Mouse (Mus musculus) spleen, adult 18-20 months (tissue): Measurements from ENCODE around the gene Camkk2.

Experiments
- DNase-seq, 2 experiments: peaks; one replicate each; pipeline ENCODE4 v3.0.0; 2022; ENCODE audit warnings: mixed read lengths in 2 of 2

The Camkk2 gene

GRCm38 (mm10) chr5:122695516-122695915 is 83.7 kb downstream of the Camkk2 start:
- DNase-seq: no peak

DNA sequence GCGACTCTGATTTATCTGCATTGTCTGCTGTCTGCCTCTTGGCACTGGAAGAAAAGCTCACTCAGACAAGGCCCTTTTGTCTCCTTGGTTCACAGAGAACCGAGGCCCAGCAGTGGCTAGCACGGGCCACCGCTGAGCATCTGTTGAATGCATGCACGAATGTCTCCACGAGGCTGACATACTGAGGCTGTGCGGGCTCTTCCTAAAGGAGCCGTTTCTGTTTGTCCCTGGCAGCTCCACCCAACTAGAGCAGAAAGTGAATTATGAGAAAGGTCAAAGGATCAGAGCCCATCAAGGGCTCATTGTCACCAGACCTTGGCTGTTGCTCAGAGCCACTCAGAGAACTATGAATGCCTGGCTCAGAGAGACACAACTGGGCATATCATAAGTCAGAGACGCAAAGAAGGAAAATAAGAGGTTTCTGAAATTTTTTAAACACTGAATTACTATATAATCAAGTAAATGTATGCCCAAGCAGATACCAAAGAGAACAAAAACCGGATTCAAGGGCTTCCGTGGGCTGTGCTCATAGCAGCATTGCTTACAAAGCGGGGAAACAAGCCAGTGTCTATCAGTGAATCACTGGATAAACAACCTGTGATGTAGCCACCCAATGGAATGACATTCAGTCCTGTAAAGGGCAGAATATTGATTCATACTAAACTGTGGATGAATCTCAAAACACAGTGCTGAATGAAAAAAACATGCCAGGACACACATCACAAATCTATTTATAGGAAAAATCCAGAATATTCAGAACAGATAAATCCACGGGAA is 85.6 kb downstream of the Camkk2 start:
- DNase-seq: no peak

- DNase-seq: no peak
These were observed 88.7 kb downstream of the Camkk2 start for GRCm38 (mm10) chr5:122690486-122690885.

GRCm38 (mm10) chr5:122689153-122689552 is 90.1 kb downstream of the Camkk2 start:
- no peak for DNase-seq

GRCm38 (mm10) chr5:122687391-122687790 is 91.8 kb downstream of the Camkk2 start:
- DNase-seq: no peak

DNA sequence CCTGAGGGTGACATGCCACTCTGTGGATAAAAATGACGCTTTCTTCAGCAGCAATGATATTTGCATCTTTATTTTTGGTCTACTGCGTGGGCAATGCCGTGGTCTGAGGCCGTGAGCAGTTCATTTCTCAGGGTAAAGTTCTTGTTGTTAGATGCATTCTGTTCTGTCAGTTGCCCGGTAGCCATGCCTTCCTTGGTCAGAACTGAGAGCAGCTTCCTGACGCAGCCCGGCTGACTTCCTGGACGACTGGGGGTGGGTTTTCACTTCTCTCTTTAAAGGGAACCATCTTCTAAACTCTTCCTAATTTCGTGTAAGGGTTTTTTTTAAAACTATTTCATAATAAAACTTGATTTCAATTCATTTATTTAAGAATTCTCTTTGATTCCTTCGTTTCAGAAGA is 95.3 kb downstream of the Camkk2 start:
- DNase-seq: peak; percentile 32 to 40

GRCm38 (mm10) chr5:122681276-122681675 is 97.9 kb downstream of the Camkk2 start:
- DNase-seq: no peak
